Mouse (Mus musculus) CH12.LX (cell line): ENCODE measurements around the gene Cnn2.

Experiments used
- CHD2 ChIP-seq: IDR thresholded peaks from 2 replicates; pipeline ENCODE4 v1.6.1; 2011; ENCODE audit warnings: low read length, improper control_type of control experiment
- CTCF ChIP-seq, 2 experiments: IDR thresholded peaks in 1 of 2; conservative IDR thresholded peaks in 1 of 2; 2 replicates each; pipeline ENCODE4 v1.5.1; 2011 to 2012; ENCODE audit warnings: low read depth in 2 of 2, low read length in 2 of 2, improper control_type of control experiment in 1 of 2, inconsistent platforms in 1 of 2, mild to moderate bottlenecking in 1 of 2, moderate library complexity in 1 of 2
- EP300 ChIP-seq: IDR thresholded peaks from 2 replicates; pipeline ENCODE4 v1.6.1; 2011; ENCODE audit warnings: low read length, improper control_type of control experiment
- JUND ChIP-seq: conservative IDR thresholded peaks from 2 replicates; pipeline ENCODE4 v1.6.1; 2011; ENCODE audit warnings: low read depth, low read length, improper control_type of control experiment
- MAFK ChIP-seq: IDR thresholded peaks from 2 replicates; pipeline ENCODE4 v1.6.1; 2011; ENCODE audit warnings: low read length, improper control_type of control experiment; ENCODE audit not compliant: insufficient replicate concordance
- MAX ChIP-seq: IDR thresholded peaks from 2 replicates; pipeline ENCODE4 v1.6.1; 2011; ENCODE audit warnings: low read length, improper control_type of control experiment
- NRF1 ChIP-seq: IDR thresholded peaks from 2 replicates; pipeline ENCODE4 v1.6.1; 2014; ENCODE audit warnings: low read depth, mild to moderate bottlenecking, inconsistent platforms, low read length, improper control_type of control experiment, moderate library complexity
- PAX5 ChIP-seq: IDR thresholded peaks from 2 replicates; pipeline ENCODE4 v1.6.1; 2012; ENCODE audit warnings: low read length, inconsistent platforms, mixed read lengths
- POLR2A ChIP-seq: IDR thresholded peaks from 2 replicates; pipeline ENCODE4 v1.6.1; 2011; ENCODE audit warnings: low read depth, mild to moderate bottlenecking, improper control_type of control experiment, low read length
- POLR2AphosphoS2 ChIP-seq: IDR thresholded peaks from 2 replicates; pipeline ENCODE4 v1.6.1; 2011; ENCODE audit warnings: low read depth, low read length, improper control_type of control experiment
- SIN3A ChIP-seq: IDR thresholded peaks from 2 replicates; pipeline ENCODE4 v1.6.1; 2012; ENCODE audit warnings: low read length, improper control_type of control experiment, inconsistent platforms
- USF1 ChIP-seq: IDR thresholded peaks from 2 replicates; pipeline ENCODE4 v1.6.1; 2014; ENCODE audit warnings: low read depth, mild to moderate bottlenecking, inconsistent platforms, low read length, improper control_type of control experiment
- ZC3H11A ChIP-seq: IDR thresholded peaks from 2 replicates; pipeline ENCODE4 v1.6.1; 2012; ENCODE audit warnings: low read depth, mild to moderate bottlenecking, inconsistent platforms, low read length, improper control_type of control experiment

DNA sequence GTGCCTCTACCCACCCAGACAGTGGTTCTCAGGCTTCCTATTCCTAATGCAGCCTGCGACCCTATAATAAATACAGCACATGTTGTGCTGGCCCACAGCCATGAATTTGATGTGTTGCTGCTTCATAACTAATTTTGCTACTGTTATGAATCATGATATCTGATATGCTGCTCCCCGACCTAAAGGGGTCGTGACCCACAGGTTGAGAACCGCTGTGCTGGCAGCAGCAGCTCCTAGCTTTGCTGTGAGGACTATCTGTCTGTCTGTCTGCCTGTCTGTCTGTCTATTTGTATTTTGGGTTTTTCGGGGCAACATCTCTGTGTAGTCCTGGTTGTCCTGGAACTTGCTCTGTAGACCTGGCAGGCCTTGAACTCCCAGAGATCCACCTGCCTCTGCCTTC is 35.4 kb downstream of the Cnn2 start:
- TF ChIP-seq CTCF (conservative IDR thresholded peaks at IDR 0.05 in 1 of 2, IDR thresholded peaks at IDR 0.05 in 1 of 2; ENCODE audit: low read depth in 2 of 2, low read length in 2 of 2), result no peak
- TF ChIP-seq USF1, result no peak
- no peak for TF ChIP-seq SIN3A
- no peak for TF ChIP-seq MAFK
- no peak for TF ChIP-seq PAX5
- TF ChIP-seq MAX, result no peak
- no peak for TF ChIP-seq ZC3H11A
- no peak for TF ChIP-seq EP300
- TF ChIP-seq POLR2AphosphoS2, result no peak
- no peak for TF ChIP-seq NRF1
- no peak for TF ChIP-seq POLR2A
- TF ChIP-seq JUND, result no peak
- no peak; the same call in 1 of the 2 replicates for TF ChIP-seq CHD2
